In the genomic region with DNA sequence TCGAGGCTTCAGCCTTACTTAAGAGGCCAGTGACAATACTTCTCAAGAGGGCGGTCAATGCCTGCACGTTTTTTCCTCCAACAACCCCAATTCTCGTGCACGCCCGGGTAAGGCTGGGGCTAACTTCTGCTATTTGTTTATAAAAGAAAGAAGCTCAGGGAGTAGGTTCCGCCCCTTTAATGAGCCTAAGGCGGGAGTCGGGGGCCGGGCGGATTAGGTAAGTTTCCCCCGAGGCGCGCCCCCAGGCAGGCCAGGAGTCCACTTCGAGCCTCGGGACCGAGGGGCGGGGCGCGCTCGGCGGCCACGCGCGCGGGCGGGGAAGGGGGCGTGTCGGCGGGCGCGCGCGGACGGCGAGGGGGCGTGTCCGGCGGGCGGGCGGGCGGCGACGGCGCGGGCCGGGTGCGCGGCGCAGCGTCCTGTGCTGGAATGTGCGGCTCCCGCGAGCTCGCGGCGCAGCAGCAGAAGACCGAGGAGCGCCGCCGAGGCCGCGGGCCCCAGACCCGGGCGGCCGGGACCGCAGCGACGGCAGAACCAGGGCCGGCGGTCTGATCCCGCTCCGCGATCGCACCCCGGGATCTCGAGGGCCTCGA, we compare ENCODE assay signal across 8 mouse cellular contexts. TPM values are rescaled to one million over a fixed set of nuclear protein-coding genes. Genes with fewer than 3 reads are reported as not detected.
A peak's percentile ranks its signal among the peaks of the same experiment; 100 is the strongest.
DNase-seq lines count a peak whose midpoint lies in the region; ATAC-seq and TF ChIP-seq lines count a peak whose summit lies in the region.

A gene (plus strand): TSS at position 411 of the 590 bp plus-strand sequence.

- H3K4me1 ChIP-seq in forebrain, embryonic 13.5 days = peaks cover 17% of the 10 kb centered on the region
- peaks cover 5% of the 10 kb centered on the region; the same call in 1 of the 2 replicates for H3K4me1 ChIP-seq in lung, postnatal 0 days (ENCODE audit: insufficient read depth, low read depth, low read length)

- under 1% methylated on average over 67 of the region's 78 CpGs for WGBS in forebrain, embryonic 13.5 days
- under 1% methylated on average over 22 of the region's 78 CpGs for WGBS in lung, postnatal 0 days

- peaks cover 21% of the 10 kb centered on the region for H3K36me3 ChIP-seq in forebrain, embryonic 13.5 days (ENCODE audit: poor library complexity, severe bottlenecking)
- H3K36me3 ChIP-seq in lung, postnatal 0 days (ENCODE audit: insufficient read depth, low read length) = no peaks in the 10 kb centered on the region

- H3K27me3 ChIP-seq in forebrain, embryonic 13.5 days = no peaks in the 10 kb centered on the region
- no peaks in the 10 kb centered on the region for H3K27me3 ChIP-seq in lung, postnatal 0 days (replicated peaks; ENCODE audit: insufficient read depth, low read length)

- TF ChIP-seq EP300 in lung, postnatal 0 days (IDR thresholded peaks at IDR 0.05) = peak; percentile 28; the same call in 1 of the 2 replicates

- ATAC-seq in forebrain, embryonic 13.5 days = peak; percentile 91
- ATAC-seq in lung, postnatal 0 days = peak; percentile 87

- no peak for TF ChIP-seq CTCF in lung, postnatal 0 days (IDR thresholded peaks at IDR 0.05)

- H3K9me3 ChIP-seq in forebrain, embryonic 13.5 days (replicated peaks) = no peaks in the 10 kb centered on the region
- H3K9me3 ChIP-seq in lung, postnatal 0 days (ENCODE audit: low read length) = no peaks in the 10 kb centered on the region

- intact Hi-C loops in heart, postnatal 10 days (cut with DNase I) = no loop called here

- DNase-seq in MN1 (ENCODE audit: low spot score) = peak; percentile 72
- peak; percentile 24 for DNase-seq in cerebellum, adult 11 months
- DNase-seq in heart, postnatal 10 days = peak; percentile 84
- DNase-seq in kidney, postnatal 36 days = peak; percentile 87 to 92
- DNase-seq in lung, postnatal 0 days (ENCODE audit: low spot score) = peak; percentile 90
- DNase-seq in ovary, postnatal 10 days (ENCODE audit: low spot score) = peak; percentile 70
- peak; percentile 77 to 79 for DNase-seq in thymus, postnatal 36 days

- peak within 1 kb of the TSS; percentile 69 for H3K4me2 ChIP-seq in forebrain, embryonic 13.5 days
- H3K4me2 ChIP-seq in lung, postnatal 0 days (replicated peaks; ENCODE audit: low read depth, low read length) = peak within 1 kb of the TSS; percentile 71

- peak within 1 kb of the TSS; percentile 85 for H3K9ac ChIP-seq in forebrain, embryonic 13.5 days
- peak within 1 kb of the TSS; percentile 82 for H3K9ac ChIP-seq in lung, postnatal 0 days (replicated peaks; ENCODE audit: low read depth)

- peak within 1 kb of the TSS; percentile 87 for H3K27ac ChIP-seq in forebrain, embryonic 13.5 days
- H3K27ac ChIP-seq in lung, postnatal 0 days (ENCODE audit: low read length) = peak within 1 kb of the TSS; percentile 98

- H3K4me3 ChIP-seq in forebrain, embryonic 13.5 days = peak within 1 kb of the TSS; percentile 80
- peak within 1 kb of the TSS; percentile 94 for H3K4me3 ChIP-seq in lung, postnatal 0 days (ENCODE audit: low read depth, low read length)

RNA-seq across cellular contexts. Expression of the gene that starts here (rescaled TPM):
- 11.1 and 13.1 TPM in 2 replicates for polyA plus RNA-seq in forebrain, embryonic 13.5 days (2015; fragmentation: Nextera tagmentation; extraction: Ambion mirVana)
- total RNA-seq in heart, postnatal 10 days (2021) = 10 to 100 TPM; 22.6 to 27.8 TPM
- 20.4 and 23.5 TPM in 2 replicates for polyA plus RNA-seq in lung, postnatal 0 days (2015; fragmentation: Nextera tagmentation; extraction: Ambion mirVana)

Comparison
In these comparisons a context has a peak if more than half of its experiments do, and no peak if none do; other contexts are left out.
1. Peak in every context shown above with its lines: DNase-seq, ATAC-seq, H3K4me3 ChIP-seq and H3K27ac ChIP-seq.
2. DNase-seq: peak in every context shown above with its lines; median percentile 90 in lung, postnatal 0 days; 90 in kidney, postnatal 36 days; 84 in heart, postnatal 10 days; 78 in thymus, postnatal 36 days; 72 in MN1; 70 in ovary, postnatal 10 days; 24 in cerebellum, adult 11 months.